Mouse (Mus musculus): Measurements from ENCODE around the gene Gm33543. TPM values are rescaled to one million over a fixed set of nuclear protein-coding genes. Genes with fewer than 3 reads are reported as not detected.
A peak's percentile ranks its signal among the peaks of the same experiment; 100 is the strongest.

The Gm33543 gene
- total RNA-seq, 2 experiments from 2014 or later = 0.33 to 0.62 TPM

- no peak for DNase-seq
- intact Hi-C loops (cut with DNase I; ENCODE audit: low total_unique reads) = no loop called here
Observed at GRCm38 (mm10) chr10:95839803-95840202, 2.9 kb downstream of the Gm33543 start.

- intact Hi-C loops (cut with DNase I; ENCODE audit: low total_unique reads) = no loop called here
- no peak for DNase-seq
Observed at GRCm38 (mm10) chr10:95839036-95839435, 3.7 kb downstream of the Gm33543 start.

- no peak for DNase-seq
- intact Hi-C loops (cut with DNase I; ENCODE audit: low total_unique reads) = no loop called here
Observed at GRCm38 (mm10) chr10:95836530-95837264, 6.0 kb downstream of the Gm33543 start.

GRCm38 (mm10) chr10:95830891-95831290, 11.8 kb downstream of the Gm33543 start:
- no peak for DNase-seq
- intact Hi-C loops (cut with DNase I; ENCODE audit: low total_unique reads) = no loop called here

GRCm38 (mm10) chr10:95829471-95829870, 13.3 kb downstream of the Gm33543 start:
- no peak for DNase-seq
- intact Hi-C loops (cut with DNase I; ENCODE audit: low total_unique reads) = no loop called here

- DNase-seq = peak; percentile 78
- intact Hi-C loops (cut with DNase I; ENCODE audit: low total_unique reads) = no loop called here
Observed at GRCm38 (mm10) chr10:95828374-95828773, 14.4 kb downstream of the Gm33543 start.

GRCm38 (mm10) chr10:95825651-95826050, 17.1 kb downstream of the Gm33543 start:
- DNase-seq = no peak
- intact Hi-C loops (cut with DNase I; ENCODE audit: low total_unique reads) = no loop called here

GRCm38 (mm10) chr10:95818506-95818905, 24.2 kb downstream of the Gm33543 start:
- DNase-seq = no peak
- intact Hi-C loops (cut with DNase I; ENCODE audit: low total_unique reads) = no loop called here

GRCm38 (mm10) chr10:95817419-95818161, 25.1 kb downstream of the Gm33543 start:
- intact Hi-C loops (cut with DNase I; ENCODE audit: low total_unique reads) = no loop called here
- peak; percentile 17 for DNase-seq

- intact Hi-C loops (cut with DNase I; ENCODE audit: low total_unique reads) = no loop called here
- DNase-seq = no peak
Observed at GRCm38 (mm10) chr10:95814351-95814750, 28.4 kb downstream of the Gm33543 start.

GRCm38 (mm10) chr10:95811869-95812268, 30.9 kb downstream of the Gm33543 start:
- no peak for DNase-seq
- intact Hi-C loops (cut with DNase I; ENCODE audit: low total_unique reads) = no loop called here

GRCm38 (mm10) chr10:95801443-95801811, 41.3 kb downstream of the Gm33543 start:
- DNase-seq = peak; percentile 42
- intact Hi-C loops (cut with DNase I; ENCODE audit: low total_unique reads) = no loop called here

- intact Hi-C loops (cut with DNase I; ENCODE audit: low total_unique reads) = no loop called here
- DNase-seq = no peak
Observed at GRCm38 (mm10) chr10:95800693-95801442, 41.9 kb downstream of the Gm33543 start.

GRCm38 (mm10) chr10:95797645-95798395, 44.9 kb downstream of the Gm33543 start:
- no peak for DNase-seq

GRCm38 (mm10) chr10:95795500-95795899, 47.2 kb downstream of the Gm33543 start:
- intact Hi-C loops (cut with DNase I; ENCODE audit: low total_unique reads) = loop anchor here (10.0 kb wide), 1 partner anchor 241 kb away; no protein-coding TSS in a partner anchor
- DNase-seq = no peak

More at GRCm38 (mm10) chr10:95797645-95798395, 44.9 kb downstream of the Gm33543 start:
- intact Hi-C loops (cut with DNase I; ENCODE audit: low total_unique reads) = loop anchor here (10.0 kb wide), 1 partner anchor 243 kb away; no protein-coding TSS in a partner anchor

GRCm38 (mm10) chr10:95794706-95795105, 48.0 kb downstream of the Gm33543 start:
- peak; percentile 25 for DNase-seq
- intact Hi-C loops (cut with DNase I; ENCODE audit: low total_unique reads) = loop anchor here (10.0 kb wide), 1 partner anchor 240 kb away; no protein-coding TSS in a partner anchor

GRCm38 (mm10) chr10:95791427-95791804, 51.3 kb downstream of the Gm33543 start:
- intact Hi-C loops (cut with DNase I; ENCODE audit: low total_unique reads) = loop anchor here (10.0 kb wide), 1 partner anchor 237 kb away; no protein-coding TSS in a partner anchor
- DNase-seq = no peak

- no peak for DNase-seq
Observed at GRCm38 (mm10) chr10:95790771-95791426, 51.8 kb downstream of the Gm33543 start.

GRCm38 (mm10) chr10:95787176-95787575, 55.6 kb downstream of the Gm33543 start:
- intact Hi-C loops (cut with DNase I; ENCODE audit: low total_unique reads) = no loop called here
- DNase-seq = no peak

More at GRCm38 (mm10) chr10:95790771-95791426, 51.8 kb downstream of the Gm33543 start:
- intact Hi-C loops (cut with DNase I; ENCODE audit: low total_unique reads) = loop anchor here (10.0 kb wide), 1 partner anchor 236 kb away; no protein-coding TSS in a partner anchor

Data from gastrocnemius, postnatal 14 days (tissue).